Mouse (Mus musculus): ENCODE measurements around the gene Pard3b. TPM values are rescaled to one million over a fixed set of nuclear protein-coding genes. Genes with fewer than 3 reads are reported as not detected.

The Pard3b gene
- polyA plus RNA-seq, 1 experiment = 0.69 TPM

GRCm38 (mm10) chr1:62529941-62530340 lies 891.3 kb downstream of the Pard3b start:
- Histone ChIP-seq H3K4me3 (ENCODE audit: extremely low read depth, insufficient read depth, insufficient read length) (no peak overlapping the region), H3K36me3 (ENCODE audit: control insufficient read depth, insufficient read depth, low read length) (no peaks in the 10 kb centered on the region), H3K27ac (ENCODE audit: insufficient read depth, low read length) (no peak overlapping the region), H3K27me3 (ENCODE audit: control insufficient read depth, insufficient read depth, low read length) (no peaks in the 10 kb centered on the region), H3K4me1 (ENCODE audit: control insufficient read depth, insufficient read depth, insufficient read length) (no peaks in the 10 kb centered on the region)
- DNase-seq (ENCODE audit: low read depth in 1 of 2, low spot score in 2 of 2) = no peak
- 93% methylated on average over 8 of the region's 8 CpGs for WGBS
- TF ChIP-seq POLR2A (IDR thresholded peaks at IDR 0.05; ENCODE audit: low read depth, low read length) = no peak
- TF ChIP-seq CTCF (IDR thresholded peaks at IDR 0.05; ENCODE audit: extremely low read depth, insufficient read depth, insufficient read length, insufficient replicate concordance) = no peak

- WGBS = 84% methylated on average over 10 of the region's 10 CpGs
- Histone ChIP-seq H3K27me3 (ENCODE audit: control insufficient read depth, insufficient read depth, low read length) (no peaks in the 10 kb centered on the region), H3K4me1 (ENCODE audit: control insufficient read depth, insufficient read depth, insufficient read length) (no peaks in the 10 kb centered on the region), H3K36me3 (ENCODE audit: control insufficient read depth, insufficient read depth, low read length) (no peaks in the 10 kb centered on the region), H3K27ac (ENCODE audit: insufficient read depth, low read length) (no peak overlapping the region), H3K4me3 (ENCODE audit: extremely low read depth, insufficient read depth, insufficient read length) (no peak overlapping the region)
- TF ChIP-seq POLR2A (IDR thresholded peaks at IDR 0.05; ENCODE audit: low read depth, low read length) = no peak
- TF ChIP-seq CTCF (IDR thresholded peaks at IDR 0.05; ENCODE audit: extremely low read depth, insufficient read depth, insufficient read length, insufficient replicate concordance) = no peak
- no peak for DNase-seq (ENCODE audit: low read depth in 1 of 2, low spot score in 2 of 2)
Observed at GRCm38 (mm10) chr1:62532426-62533126, 894.0 kb downstream of the Pard3b start.

- Histone ChIP-seq H3K27me3 (ENCODE audit: control insufficient read depth, insufficient read depth, low read length) (no peaks in the 10 kb centered on the region), H3K27ac (ENCODE audit: insufficient read depth, low read length) (no peak overlapping the region), H3K4me1 (ENCODE audit: control insufficient read depth, insufficient read depth, insufficient read length) (no peaks in the 10 kb centered on the region), H3K36me3 (ENCODE audit: control insufficient read depth, insufficient read depth, low read length) (no peaks in the 10 kb centered on the region), H3K4me3 (ENCODE audit: extremely low read depth, insufficient read depth, insufficient read length) (no peak overlapping the region)
- TF ChIP-seq CTCF (IDR thresholded peaks at IDR 0.05; ENCODE audit: extremely low read depth, insufficient read depth, insufficient read length, insufficient replicate concordance) (no peak), POLR2A (IDR thresholded peaks at IDR 0.05; ENCODE audit: low read depth, low read length) (no peak)
- WGBS = 85% methylated on average over 4 of the region's 4 CpGs
- no peak for DNase-seq (ENCODE audit: low read depth in 1 of 2, low spot score in 2 of 2)
Observed at GRCm38 (mm10) chr1:62548953-62549352, 910.3 kb downstream of the Pard3b start.

- no peaks in the 10 kb centered on the region for H3K36me3 ChIP-seq (ENCODE audit: control insufficient read depth, insufficient read depth, low read length)
- H3K4me1 ChIP-seq (ENCODE audit: control insufficient read depth, insufficient read depth, insufficient read length) = no peaks in the 10 kb centered on the region
- no peaks in the 10 kb centered on the region for H3K27me3 ChIP-seq (ENCODE audit: control insufficient read depth, insufficient read depth, low read length)
- no peak overlapping the region for H3K4me3 ChIP-seq (ENCODE audit: extremely low read depth, insufficient read depth, insufficient read length)
- DNase-seq (ENCODE audit: low read depth in 1 of 2, low spot score in 2 of 2) = no peak
- H3K27ac ChIP-seq (ENCODE audit: insufficient read depth, low read length) = no peak overlapping the region
- WGBS = 45% methylated on average over 2 of the region's 2 CpGs
- TF ChIP-seq CTCF (IDR thresholded peaks at IDR 0.05; ENCODE audit: extremely low read depth, insufficient read depth, insufficient read length, insufficient replicate concordance) (no peak), POLR2A (IDR thresholded peaks at IDR 0.05; ENCODE audit: low read depth, low read length) (no peak)
Observed at GRCm38 (mm10) chr1:62550546-62550945, 911.9 kb downstream of the Pard3b start.

- Histone ChIP-seq H3K27me3 (ENCODE audit: control insufficient read depth, insufficient read depth, low read length) (no peaks in the 10 kb centered on the region), H3K27ac (ENCODE audit: insufficient read depth, low read length) (no peak overlapping the region), H3K36me3 (ENCODE audit: control insufficient read depth, insufficient read depth, low read length) (no peaks in the 10 kb centered on the region), H3K4me1 (ENCODE audit: control insufficient read depth, insufficient read depth, insufficient read length) (no peaks in the 10 kb centered on the region), H3K4me3 (ENCODE audit: extremely low read depth, insufficient read depth, insufficient read length) (no peak overlapping the region)
- 93% methylated on average over 6 of the region's 6 CpGs for WGBS
- no peak for DNase-seq (ENCODE audit: low read depth in 1 of 2, low spot score in 2 of 2)
- no peak for TF ChIP-seq POLR2A (IDR thresholded peaks at IDR 0.05; ENCODE audit: low read depth, low read length)
- no peak for TF ChIP-seq CTCF (IDR thresholded peaks at IDR 0.05; ENCODE audit: extremely low read depth, insufficient read depth, insufficient read length, insufficient replicate concordance)
Observed at GRCm38 (mm10) chr1:62551516-62551915, 912.9 kb downstream of the Pard3b start.

DNA sequence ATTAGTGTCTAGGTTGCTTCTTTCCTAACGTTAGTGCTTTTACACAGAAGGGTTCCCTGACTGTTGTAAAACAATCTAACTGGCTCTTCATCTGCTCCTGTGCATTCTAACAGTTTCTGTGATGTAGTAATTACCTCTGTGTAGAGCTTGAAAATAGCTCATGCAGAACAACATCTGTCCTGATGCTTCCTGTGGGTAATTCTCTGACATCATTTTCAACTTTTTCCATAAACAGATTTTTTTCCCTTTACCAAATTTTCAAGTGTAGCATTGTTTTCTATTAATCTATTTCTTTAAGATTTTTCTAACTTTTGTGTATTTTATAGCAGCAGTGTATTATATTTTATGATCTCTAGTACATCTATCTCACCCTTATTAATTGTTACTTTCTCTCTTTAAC lies 917.2 kb downstream of the Pard3b start:
- Histone ChIP-seq H3K4me3 (ENCODE audit: extremely low read depth, insufficient read depth, insufficient read length) (no peak overlapping the region), H3K4me1 (ENCODE audit: control insufficient read depth, insufficient read depth, insufficient read length) (no peaks in the 10 kb centered on the region), H3K36me3 (ENCODE audit: control insufficient read depth, insufficient read depth, low read length) (no peaks in the 10 kb centered on the region), H3K27me3 (ENCODE audit: control insufficient read depth, insufficient read depth, low read length) (no peaks in the 10 kb centered on the region), H3K27ac (ENCODE audit: insufficient read depth, low read length) (no peak overlapping the region)
- TF ChIP-seq POLR2A (IDR thresholded peaks at IDR 0.05; ENCODE audit: low read depth, low read length) (no peak), CTCF (IDR thresholded peaks at IDR 0.05; ENCODE audit: extremely low read depth, insufficient read depth, insufficient read length, insufficient replicate concordance) (no peak)
- DNase-seq (ENCODE audit: low read depth in 1 of 2, low spot score in 2 of 2) = no peak
- WGBS = 31% methylated on average over 1 of the region's 1 CpGs

- DNase-seq (ENCODE audit: low read depth in 1 of 2, low spot score in 2 of 2) = no peak
- 91% methylated on average over 7 of the region's 7 CpGs for WGBS
- H3K27me3 ChIP-seq (ENCODE audit: control insufficient read depth, insufficient read depth, low read length) = no peaks in the 10 kb centered on the region
Observed at GRCm38 (mm10) chr1:62562987-62563386, 924.4 kb downstream of the Pard3b start.

More at GRCm38 (mm10) chr1:62562987-62563386, 924.4 kb downstream of the Pard3b start:
- Histone ChIP-seq H3K4me3 (ENCODE audit: extremely low read depth, insufficient read depth, insufficient read length) (no peak overlapping the region), H3K36me3 (ENCODE audit: control insufficient read depth, insufficient read depth, low read length) (no peaks in the 10 kb centered on the region), H3K4me1 (ENCODE audit: control insufficient read depth, insufficient read depth, insufficient read length) (no peaks in the 10 kb centered on the region), H3K27ac (ENCODE audit: insufficient read depth, low read length) (no peak overlapping the region)
- no peak for TF ChIP-seq POLR2A (IDR thresholded peaks at IDR 0.05; ENCODE audit: low read depth, low read length)
- no peak for TF ChIP-seq CTCF (IDR thresholded peaks at IDR 0.05; ENCODE audit: extremely low read depth, insufficient read depth, insufficient read length, insufficient replicate concordance)

Measured in spleen, adult 2 months (tissue).